Mouse (Mus musculus) limb, embryonic 10.5 days (tissue): ENCODE results near the gene Epas1. TPM values are rescaled to one million over a fixed set of nuclear protein-coding genes. Genes with fewer than 3 reads are reported as not detected.

Experiments used
- DNase-seq: peaks from one replicate; pipeline ENCODE4 v3.0.0-alpha.2; 2017; ENCODE audit warnings: low spot score
- H3K27ac ChIP-seq: fragments of 300-500 bp; sonication (generic); 2 replicates; pipeline ENCODE4 v1.5.1; 2016; ENCODE audit warnings: mild to moderate bottlenecking
- H3K27me3 ChIP-seq: fragments of 300-500 bp; sonication (generic); 2 replicates; pipeline ENCODE4 v1.6.1; 2016; ENCODE audit warnings: low read depth, mild to moderate bottlenecking; ENCODE audit not compliant: poor library complexity, severe bottlenecking
- H3K36me3 ChIP-seq: fragments of 300-500 bp; sonication (generic); 2 replicates; pipeline ENCODE4 v1.6.1; 2016; ENCODE audit warnings: mild to moderate bottlenecking, moderate library complexity
- H3K4me1 ChIP-seq: fragments of 300-500 bp; sonication (generic); 2 replicates; pipeline ENCODE4 v1.6.1; 2016
- H3K4me3 ChIP-seq: fragments of 300-500 bp; sonication (generic); 2 replicates; pipeline ENCODE4 v1.5.1; 2016; ENCODE audit warnings: mild to moderate bottlenecking, moderate library complexity
- H3K9me3 ChIP-seq: fragments of 300-500 bp; sonication (generic); replicated peaks from 2 replicates; pipeline ENCODE4 v1.6.1; 2016; ENCODE audit warnings: mild to moderate bottlenecking
- WGBS: fragments of 180-500 bp; shearing (Covaris S2); methylation state at CpG from one replicate; pipeline ENCODE4 v1.1.7; 2016; 5-methylcytosine and 5-hydroxymethylcytosine counted together
- polyA plus RNA-seq: library from polyadenylated mRNA; unstranded; fragments of >200 nt; fragmentation: Nextera tagmentation; extraction: Ambion mirVana; gene quantifications from 2 replicates; pipeline ENCODE4 v1.2.1, GENCODE M21; 2016

The Epas1 gene
- polyA plus RNA-seq, 1 experiment from 2014 or later = 2.9 TPM

DNA sequence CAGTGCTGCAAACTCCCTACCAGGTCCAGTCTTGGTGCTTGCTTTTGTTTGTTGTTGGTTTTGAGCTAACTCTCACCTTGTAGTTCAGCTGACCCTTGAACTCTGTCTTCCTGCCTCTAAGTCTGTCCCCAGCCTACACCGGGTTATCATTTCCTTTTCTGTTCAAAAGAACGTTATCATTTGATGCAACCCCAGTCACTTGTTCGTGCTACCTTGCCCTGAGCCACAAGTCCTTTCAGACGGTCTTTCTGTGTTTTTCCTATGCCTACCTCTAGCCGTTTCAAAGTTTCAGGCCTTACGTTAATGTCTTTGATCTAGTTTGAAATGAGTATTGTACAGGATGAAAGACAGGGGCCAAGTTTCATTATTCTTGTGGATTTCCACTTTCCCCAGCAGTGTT, 119.1 kb downstream of the Epas1 start:
- peaks cover 3% of the 10 kb centered on the region; the same call in 1 of the 2 replicates for H3K4me1 ChIP-seq
- H3K27ac ChIP-seq = no peak overlapping the region
- no peaks in the 10 kb centered on the region for H3K9me3 ChIP-seq
- H3K27me3 ChIP-seq = no peaks in the 10 kb centered on the region
- 76% methylated on average over 6 of the region's 6 CpGs for WGBS
- no peaks in the 10 kb centered on the region for H3K36me3 ChIP-seq
- H3K4me3 ChIP-seq = no peak overlapping the region
- no peak for DNase-seq

DNA sequence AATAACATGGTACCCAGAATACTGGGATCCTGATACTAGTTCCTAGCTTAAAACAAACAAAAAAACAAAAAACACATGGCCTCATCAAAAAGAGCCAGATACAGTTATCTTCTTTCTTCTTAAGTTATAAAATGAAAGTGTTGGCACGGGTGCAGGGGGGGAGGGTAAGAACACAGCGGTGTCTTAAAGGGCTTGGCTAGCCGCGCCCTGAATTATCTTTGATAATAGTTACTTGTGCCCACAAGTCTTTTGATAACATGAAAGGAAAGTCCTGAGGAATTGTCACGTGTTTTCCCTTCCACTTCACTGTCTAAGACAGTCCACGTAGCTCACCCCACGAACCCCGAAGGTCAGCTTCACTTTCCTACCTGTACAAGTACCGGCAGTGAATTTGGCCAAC, 123.4 kb downstream of the Epas1 start:
- Histone ChIP-seq H3K9me3 (no peaks in the 10 kb centered on the region), H3K4me3 (no peak overlapping the region), H3K27me3 (no peaks in the 10 kb centered on the region), H3K4me1 (peaks cover 3% of the 10 kb centered on the region; the same call in 1 of the 2 replicates), H3K36me3 (no peaks in the 10 kb centered on the region), H3K27ac (no peak overlapping the region)
- no peak for DNase-seq
- 93% methylated on average over 9 of the region's 9 CpGs for WGBS

DNA sequence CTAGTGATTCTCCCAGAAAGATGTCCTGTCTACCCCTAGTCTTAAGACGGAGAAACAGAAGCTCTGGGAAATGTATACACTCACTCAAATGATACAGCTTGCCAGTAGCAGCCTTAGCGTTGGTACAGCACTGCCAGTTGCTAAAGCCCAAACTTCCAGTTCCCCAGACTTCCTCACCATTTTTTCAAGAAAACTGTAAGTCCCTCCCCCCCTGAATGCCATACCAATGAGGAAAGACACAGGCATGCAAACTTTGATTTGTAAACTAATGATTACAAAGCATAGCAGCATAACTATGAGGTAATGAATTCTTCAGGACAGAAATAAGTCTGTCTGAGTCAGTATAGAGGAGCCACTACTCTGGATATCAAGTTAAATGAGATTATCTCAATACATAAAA, 124.2 kb downstream of the Epas1 start:
- Histone ChIP-seq H3K36me3 (no peaks in the 10 kb centered on the region), H3K27ac (no peak overlapping the region), H3K4me1 (no peaks in the 10 kb centered on the region), H3K27me3 (no peaks in the 10 kb centered on the region), H3K9me3 (no peaks in the 10 kb centered on the region), H3K4me3 (no peak overlapping the region)
- 90% methylated on average over 2 of the region's 2 CpGs for WGBS
- DNase-seq = no peak

DNA sequence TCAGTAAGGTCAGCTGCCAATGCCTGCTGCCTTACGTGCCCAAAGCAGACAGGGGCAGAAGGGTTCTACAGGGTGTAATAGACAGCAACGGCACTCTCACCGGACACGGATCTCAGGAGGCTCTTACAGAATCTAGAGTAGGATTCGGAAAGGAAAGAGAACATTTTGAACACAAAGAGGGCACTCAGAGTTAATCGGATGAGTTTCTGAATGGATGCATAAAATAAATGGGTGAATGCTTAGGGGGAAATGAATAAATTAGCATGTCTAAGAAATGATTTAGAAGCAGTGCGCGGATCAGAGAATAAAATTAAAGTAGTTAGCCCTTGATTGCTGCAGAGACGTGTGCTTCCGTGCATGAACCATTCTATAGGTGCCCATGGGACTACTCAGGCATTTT, 126.6 kb downstream of the Epas1 start:
- Histone ChIP-seq H3K27ac (no peak overlapping the region), H3K27me3 (no peaks in the 10 kb centered on the region), H3K4me3 (no peak overlapping the region), H3K36me3 (no peaks in the 10 kb centered on the region), H3K9me3 (no peaks in the 10 kb centered on the region), H3K4me1 (no peaks in the 10 kb centered on the region)
- no peak for DNase-seq
- 93% methylated on average over 10 of the region's 10 CpGs for WGBS

DNA sequence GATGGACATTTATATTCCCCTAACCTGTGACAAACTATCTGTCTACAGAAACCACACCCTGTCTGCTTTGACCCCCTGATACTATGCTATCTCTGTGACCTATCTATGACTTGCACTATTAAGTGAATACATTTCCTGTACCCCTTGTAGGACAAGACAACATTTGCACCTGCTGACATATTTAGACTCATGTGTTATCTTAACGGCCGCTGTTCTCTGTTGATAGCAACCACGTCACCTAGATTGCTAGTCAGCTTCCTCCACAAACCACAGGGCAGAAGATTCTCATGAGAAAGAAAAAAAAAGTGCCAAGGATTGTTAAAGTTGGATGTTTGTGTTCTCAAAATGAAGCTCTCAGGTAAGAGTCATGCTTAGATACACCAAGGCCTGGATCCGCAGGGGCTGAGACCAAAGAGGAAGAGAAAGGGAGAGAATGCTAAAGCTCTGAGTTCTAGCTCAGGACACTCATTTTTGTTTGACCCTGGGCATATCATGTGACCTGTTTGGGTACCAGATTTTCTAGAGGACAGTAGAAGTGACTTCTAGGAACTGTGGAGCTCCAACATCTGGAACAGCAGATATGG, 127.1 kb downstream of the Epas1 start:
- Histone ChIP-seq H3K36me3 (no peaks in the 10 kb centered on the region), H3K9me3 (no peaks in the 10 kb centered on the region), H3K27me3 (no peaks in the 10 kb centered on the region), H3K4me3 (no peak overlapping the region), H3K4me1 (no peaks in the 10 kb centered on the region), H3K27ac (no peak overlapping the region)
- no peak for DNase-seq
- 89% methylated on average over 4 of the region's 4 CpGs for WGBS

Other genes with a start within 250 kb of the Epas1 start
- 0.16 TPM in 2 replicates for gene Gm10309, start 248.5 kb upstream of the Epas1 start, polyA plus RNA-seq
- not detected in 2 replicates for gene Tmem247, start 163.6 kb downstream of the Epas1 start, polyA plus RNA-seq
- gene Atp6v1e2, start 194.2 kb downstream of the Epas1 start, polyA plus RNA-seq = not detected in 2 replicates
- gene Rhoq, start 209.4 kb downstream of the Epas1 start, polyA plus RNA-seq = 10.5 and 13.3 TPM in 2 replicates